Mouse (Mus musculus): ENCODE results near the gene Rabepk. TPM values are rescaled to one million over a fixed set of nuclear protein-coding genes. Genes with fewer than 3 reads are reported as not detected.
"Not testable (repeated sequence)": the region's sequence is repeated elsewhere in the genome, so short reads cannot be mapped to it uniquely, and the experiment has no call there.

Gene Rabepk
- 19.1 and 19.6 TPM in 2 replicates for polyA plus RNA-seq (2015; fragmentation: Nextera tagmentation; extraction: Ambion mirVana)

GRCm38 (mm10) chr2:34799357-34800256, at the start of gene Rabepk:
Rabepk (minus strand) TSS chr2:34799912.
- Histone ChIP-seq H3K4me1 (replicated peaks; ENCODE audit: control insufficient read depth, insufficient read depth, low read length) (0 out of 2 replicates have a peak, but pooled peaks cover 3% of the 10 kb centered on the region), H3K9ac (ENCODE audit: low read depth, low read length) (peak within 1 kb of the TSS; percentile 75), H3K9me3 (ENCODE audit: control insufficient read depth) (no peaks in the 10 kb centered on the region), H3K27ac (ENCODE audit: low read depth, low read length) (peak within 1 kb of the TSS; percentile 66), H3K4me3 (ENCODE audit: low read depth, low read length) (peak within 1 kb of the TSS; percentile 83), H3K4me2 (replicated peaks; ENCODE audit: low read depth) (peak within 1 kb of the TSS; percentile 91), H3K27me3 (replicated peaks; ENCODE audit: control insufficient read depth, insufficient read depth, low read length) (no peaks in the 10 kb centered on the region), H3K36me3 (ENCODE audit: control insufficient read depth, insufficient read depth) (peaks cover 8% of the 10 kb centered on the region; the same call in 1 of the 2 replicates)
- 2% methylated on average over 43 of the region's 44 CpGs for WGBS
- peak; percentile 66 for ATAC-seq
- TF ChIP-seq CTCF (IDR thresholded peaks at IDR 0.05; ENCODE audit: low read depth): no peak

- H3K4me1 ChIP-seq (replicated peaks; ENCODE audit: control insufficient read depth, insufficient read depth, low read length): no peaks in the 10 kb centered on the region
- H3K4me3 ChIP-seq (ENCODE audit: low read depth, low read length): no peak overlapping the region
- TF ChIP-seq CTCF (IDR thresholded peaks at IDR 0.05; ENCODE audit: low read depth): no peak
- H3K36me3 ChIP-seq (ENCODE audit: control insufficient read depth, insufficient read depth): peaks cover 20% of the 10 kb centered on the region
- no peak overlapping the region for H3K27ac ChIP-seq (ENCODE audit: low read depth, low read length)
- WGBS: 90% methylated on average over 1 of the region's 1 CpGs
- H3K27me3 ChIP-seq (replicated peaks; ENCODE audit: control insufficient read depth, insufficient read depth, low read length): no peaks in the 10 kb centered on the region
- ATAC-seq: no peak
- H3K4me2 ChIP-seq (replicated peaks; ENCODE audit: low read depth): no peak overlapping the region
- no peak overlapping the region for H3K9ac ChIP-seq (ENCODE audit: low read depth, low read length)
- H3K9me3 ChIP-seq (ENCODE audit: control insufficient read depth): no peaks in the 10 kb centered on the region
Observed at GRCm38 (mm10) chr2:34847702-34848101, 48.0 kb upstream of the Rabepk start.

- no peak overlapping the region for H3K9ac ChIP-seq (ENCODE audit: low read depth, low read length)
- TF ChIP-seq CTCF (IDR thresholded peaks at IDR 0.05; ENCODE audit: low read depth): no peak
- no peak for ATAC-seq
- H3K36me3 ChIP-seq (ENCODE audit: control insufficient read depth, insufficient read depth): no peaks in the 10 kb centered on the region
- H3K9me3 ChIP-seq (ENCODE audit: control insufficient read depth): no peaks in the 10 kb centered on the region
- no peaks in the 10 kb centered on the region for H3K4me1 ChIP-seq (replicated peaks; ENCODE audit: control insufficient read depth, insufficient read depth, low read length)
- no peak overlapping the region for H3K4me2 ChIP-seq (replicated peaks; ENCODE audit: low read depth)
- H3K4me3 ChIP-seq (ENCODE audit: low read depth, low read length): no peak overlapping the region
- H3K27me3 ChIP-seq (replicated peaks; ENCODE audit: control insufficient read depth, insufficient read depth, low read length): no peaks in the 10 kb centered on the region
- 74% methylated on average over 11 of the region's 11 CpGs for WGBS
- no peak overlapping the region for H3K27ac ChIP-seq (ENCODE audit: low read depth, low read length)
Observed at GRCm38 (mm10) chr2:34843211-34843939, 43.7 kb upstream of the Rabepk start.

GRCm38 (mm10) chr2:34841706-34842105, 42.0 kb upstream of the Rabepk start:
- 90% methylated on average over 8 of the region's 8 CpGs for WGBS

GRCm38 (mm10) chr2:34840143-34840542, 40.4 kb upstream of the Rabepk start:
- not testable (repeated sequence) for H3K27me3 ChIP-seq (replicated peaks; ENCODE audit: control insufficient read depth, insufficient read depth, low read length); H3K36me3 ChIP-seq (ENCODE audit: control insufficient read depth, insufficient read depth); H3K9ac ChIP-seq (ENCODE audit: low read depth, low read length); H3K4me3 ChIP-seq (ENCODE audit: low read depth, low read length); H3K4me2 ChIP-seq (replicated peaks; ENCODE audit: low read depth); H3K27ac ChIP-seq (ENCODE audit: low read depth, low read length); H3K9me3 ChIP-seq (ENCODE audit: control insufficient read depth); ATAC-seq; H3K4me1 ChIP-seq (replicated peaks; ENCODE audit: control insufficient read depth, insufficient read depth, low read length)
- peak; percentile 37 for TF ChIP-seq CTCF (IDR thresholded peaks at IDR 0.05; ENCODE audit: low read depth)
- 85% methylated on average over 5 of the region's 5 CpGs for WGBS

More at GRCm38 (mm10) chr2:34841706-34842105, 42.0 kb upstream of the Rabepk start:
- Histone ChIP-seq H3K4me3 (ENCODE audit: low read depth, low read length) (no peak overlapping the region), H3K4me2 (replicated peaks; ENCODE audit: low read depth) (no peak overlapping the region), H3K27ac (ENCODE audit: low read depth, low read length) (no peak overlapping the region), H3K27me3 (replicated peaks; ENCODE audit: control insufficient read depth, insufficient read depth, low read length) (no peaks in the 10 kb centered on the region), H3K4me1 (replicated peaks; ENCODE audit: control insufficient read depth, insufficient read depth, low read length) (no peaks in the 10 kb centered on the region), H3K9me3 (ENCODE audit: control insufficient read depth) (no peaks in the 10 kb centered on the region), H3K36me3 (ENCODE audit: control insufficient read depth, insufficient read depth) (no peaks in the 10 kb centered on the region), H3K9ac (ENCODE audit: low read depth, low read length) (no peak overlapping the region)
- no peak for TF ChIP-seq CTCF (IDR thresholded peaks at IDR 0.05; ENCODE audit: low read depth)
- no peak for ATAC-seq

- 73% methylated on average over 3 of the region's 3 CpGs for whole genome bisulfite sequencing
- ATAC-seq: no peak
Observed at GRCm38 (mm10) chr2:34835669-34836068, 36.0 kb upstream of the Rabepk start.

More at GRCm38 (mm10) chr2:34835669-34836068, 36.0 kb upstream of the Rabepk start:
- TF ChIP-seq CTCF (IDR thresholded peaks at IDR 0.05; ENCODE audit: low read depth): no peak
- H3K4me2 ChIP-seq (replicated peaks; ENCODE audit: low read depth): no peak overlapping the region
- H3K27ac ChIP-seq (ENCODE audit: low read depth, low read length): no peak overlapping the region
- no peaks in the 10 kb centered on the region; the same call in 1 of the 2 replicates for H3K9me3 ChIP-seq (ENCODE audit: control insufficient read depth)
- no peaks in the 10 kb centered on the region for H3K4me1 ChIP-seq (replicated peaks; ENCODE audit: control insufficient read depth, insufficient read depth, low read length)
- no peaks in the 10 kb centered on the region for H3K27me3 ChIP-seq (replicated peaks; ENCODE audit: control insufficient read depth, insufficient read depth, low read length)
- H3K36me3 ChIP-seq (ENCODE audit: control insufficient read depth, insufficient read depth): no peaks in the 10 kb centered on the region
- H3K9ac ChIP-seq (ENCODE audit: low read depth, low read length): no peak overlapping the region
- no peak overlapping the region for H3K4me3 ChIP-seq (ENCODE audit: low read depth, low read length)
